Mouse (Mus musculus): ENCODE data around the gene Tmem262. TPM values are rescaled to one million over a fixed set of nuclear protein-coding genes. Genes with fewer than 3 reads are reported as not detected.

Tmem262 gene
- polyA plus RNA-seq, 1 experiment from 2014 or later = not detected

GRCm38 (mm10) chr19:6073889-6074288 is 5.9 kb upstream of the Tmem262 start:
- peaks cover 40% of the 10 kb centered on the region; the same call in 1 of the 2 replicates for H3K36me3 ChIP-seq
- no peaks in the 10 kb centered on the region for H3K9me3 ChIP-seq (replicated peaks)
- H3K27me3 ChIP-seq = no peaks in the 10 kb centered on the region
- no peak for ATAC-seq (replicated peaks; ENCODE audit: insufficient number of reproducible peaks, insufficient read depth, low FRiP score, low read depth)
- H3K4me2 ChIP-seq = no peak overlapping the region
- no peak overlapping the region for H3K4me3 ChIP-seq
- no peak overlapping the region for H3K27ac ChIP-seq
- WGBS = 85% methylated on average over 5 of the region's 5 CpGs
- H3K4me1 ChIP-seq (replicated peaks) = peaks cover 16% of the 10 kb centered on the region
- no peak overlapping the region for H3K9ac ChIP-seq

DNA sequence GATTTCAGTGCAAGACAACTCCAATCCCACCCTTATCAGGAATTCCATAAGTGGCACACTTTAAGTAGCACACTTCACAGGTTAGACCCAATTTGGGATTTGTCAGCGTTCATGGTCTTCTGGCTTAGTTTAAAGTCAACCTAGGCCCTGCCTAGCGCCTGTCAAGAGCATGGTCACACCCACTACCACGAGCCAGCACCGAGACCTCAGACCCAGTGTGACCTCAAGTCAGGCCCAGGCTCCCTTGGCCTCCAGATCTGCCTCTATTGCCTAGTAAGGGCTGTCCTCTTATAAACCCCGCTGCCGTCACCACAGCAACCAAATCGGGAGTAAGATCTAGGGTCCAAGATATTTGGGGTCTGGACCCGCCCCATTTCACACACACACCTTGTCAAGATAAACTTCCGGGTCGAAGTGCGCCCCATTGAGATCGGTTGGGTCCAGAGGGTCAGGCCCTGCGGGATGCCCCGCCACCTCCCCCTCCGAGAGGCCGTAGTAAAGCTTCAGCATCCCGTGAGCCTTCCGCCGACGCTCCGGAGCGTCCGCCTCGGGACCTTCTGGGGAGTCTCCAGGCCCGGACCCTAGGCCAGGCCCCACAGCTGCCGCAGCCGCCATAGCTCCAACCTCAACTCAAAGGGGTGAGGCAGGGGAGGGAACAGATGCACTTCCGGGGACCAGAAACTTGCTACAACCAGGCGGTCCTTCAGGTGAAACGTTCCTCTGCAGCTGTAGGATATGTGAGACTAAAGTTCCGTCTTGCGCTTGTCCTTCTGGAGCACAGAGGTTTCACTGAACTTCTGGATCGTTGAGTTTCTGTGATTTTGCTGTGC is 3.1 kb upstream of the Tmem262 start, which contains the start of gene Vps51:
Gene Vps51 (minus strand): TSS at position 668 of the 830 bp plus-strand sequence.
- peak within 1 kb of the TSS; percentile 88 for H3K27ac ChIP-seq
- H3K4me3 ChIP-seq = peak within 1 kb of the TSS; percentile 90
- peak within 1 kb of the TSS; percentile 85 for H3K9ac ChIP-seq
- 1% methylated on average over 33 of the region's 33 CpGs for WGBS
- H3K9me3 ChIP-seq (replicated peaks) = no peaks in the 10 kb centered on the region
- H3K4me1 ChIP-seq (replicated peaks) = peaks cover 16% of the 10 kb centered on the region
- peaks cover 37% of the 10 kb centered on the region for H3K36me3 ChIP-seq
- H3K27me3 ChIP-seq = no peaks in the 10 kb centered on the region
- H3K4me2 ChIP-seq = peak within 1 kb of the TSS; percentile 85
- ATAC-seq (replicated peaks; ENCODE audit: insufficient number of reproducible peaks, insufficient read depth, low FRiP score, low read depth) = peak; percentile 77

- Histone ChIP-seq H3K27ac (no peak within 1 kb of the TSS), H3K4me2 (no peak within 1 kb of the TSS), H3K36me3 (peaks cover 34% of the 10 kb centered on the region), H3K4me1 (replicated peaks) (peaks cover 27% of the 10 kb centered on the region), H3K9ac (no peak within 1 kb of the TSS), H3K9me3 (replicated peaks) (no peaks in the 10 kb centered on the region), H3K4me3 (no peak within 1 kb of the TSS), H3K27me3 (no peaks in the 10 kb centered on the region)
- WGBS = 86% methylated on average over 9 of the region's 9 CpGs
- no peak for ATAC-seq (replicated peaks; ENCODE audit: insufficient number of reproducible peaks, insufficient read depth, low FRiP score, low read depth)
Measured at GRCm38 (mm10) chr19:6082156-6082555, 2.3 kb downstream of the Tmem262 start, which contains the start of gene Gm28374. TSS of gene Gm28374 (minus strand) at chr19:6082256.

DNA sequence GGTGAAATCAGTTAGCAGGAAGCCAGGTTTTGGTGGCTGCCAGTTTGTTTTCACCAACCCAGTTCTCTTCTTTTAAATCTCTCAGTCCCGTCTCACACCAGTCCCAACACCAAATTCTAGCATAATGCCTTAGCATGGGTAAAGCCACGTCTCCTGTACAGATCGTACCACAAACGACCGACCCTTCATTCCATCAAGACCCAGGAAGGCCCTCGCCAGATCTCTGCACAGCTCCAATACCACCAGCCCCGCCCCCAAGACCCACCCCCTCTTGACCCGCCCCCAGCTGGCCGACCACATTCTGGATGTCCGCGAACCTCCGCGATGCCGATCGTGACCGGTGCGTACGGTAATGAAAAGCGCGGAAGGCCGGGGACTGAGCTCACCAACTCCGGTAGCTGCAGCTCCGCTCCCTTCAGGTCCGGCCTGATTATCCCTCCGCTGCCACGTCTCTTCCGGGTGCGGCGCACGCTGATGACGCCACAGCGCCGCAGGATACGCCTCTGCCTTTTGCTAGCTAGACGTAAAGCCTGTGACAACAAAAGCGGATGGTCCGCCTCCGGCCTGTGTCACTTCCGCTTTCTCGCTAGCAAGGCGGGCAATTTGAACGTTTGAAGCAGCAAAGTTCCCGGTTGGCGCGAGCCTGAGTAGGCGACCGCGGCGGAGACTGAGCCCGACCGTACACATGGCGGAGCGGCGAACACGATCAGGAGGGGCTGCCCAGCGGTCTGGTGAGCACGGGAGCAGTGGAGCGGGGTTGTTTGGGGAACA is 4.8 kb downstream of the Tmem262 start, which contains the start of the genes Zfpl1 and Cdca5:
Gene Zfpl1 (minus strand): TSS at position 479 of the 771 bp plus-strand sequence.
Gene Cdca5 (plus strand): TSS at position 506 of the 771 bp plus-strand sequence.
- Histone ChIP-seq H3K36me3 (peaks cover 41% of the 10 kb centered on the region), H3K4me3 (peak within 1 kb of the TSS; percentile 87), H3K9me3 (replicated peaks) (no peaks in the 10 kb centered on the region), H3K4me1 (replicated peaks) (peaks cover 23% of the 10 kb centered on the region), H3K4me2 (peak within 1 kb of the TSS; percentile 94), H3K27ac (peak within 1 kb of the TSS; percentile 66), H3K9ac (peak within 1 kb of the TSS; percentile 72), H3K27me3 (no peaks in the 10 kb centered on the region)
- WGBS = under 1% methylated on average over 58 of the region's 58 CpGs
- ATAC-seq (replicated peaks; ENCODE audit: insufficient number of reproducible peaks, insufficient read depth, low FRiP score, low read depth) = peak; percentile 88

- Histone ChIP-seq H3K27ac (peak overlapping the region; percentile 66), H3K4me1 (replicated peaks) (peaks cover 23% of the 10 kb centered on the region), H3K9me3 (replicated peaks) (no peaks in the 10 kb centered on the region), H3K36me3 (peaks cover 43% of the 10 kb centered on the region), H3K4me3 (peak overlapping the region; percentile 87), H3K9ac (peak overlapping the region; percentile 72), H3K27me3 (no peaks in the 10 kb centered on the region), H3K4me2 (peak overlapping the region; percentile 94)
- ATAC-seq (replicated peaks; ENCODE audit: insufficient number of reproducible peaks, insufficient read depth, low FRiP score, low read depth) = peak; percentile 54
- under 1% methylated on average over 17 of the region's 17 CpGs for WGBS
Measured at GRCm38 (mm10) chr19:6085417-6085879, 5.6 kb downstream of the Tmem262 start.

GRCm38 (mm10) chr19:6088841-6089240 is 9.0 kb downstream of the Tmem262 start:
- ATAC-seq (replicated peaks; ENCODE audit: insufficient number of reproducible peaks, insufficient read depth, low FRiP score, low read depth) = no peak
- Histone ChIP-seq H3K4me1 (replicated peaks) (peaks cover 18% of the 10 kb centered on the region), H3K4me2 (no peak overlapping the region), H3K27me3 (no peaks in the 10 kb centered on the region), H3K4me3 (no peak overlapping the region), H3K27ac (no peak overlapping the region), H3K36me3 (peaks cover 36% of the 10 kb centered on the region), H3K9ac (no peak overlapping the region), H3K9me3 (replicated peaks) (no peaks in the 10 kb centered on the region)
- WGBS = 93% methylated on average over 13 of the region's 13 CpGs

DNA sequence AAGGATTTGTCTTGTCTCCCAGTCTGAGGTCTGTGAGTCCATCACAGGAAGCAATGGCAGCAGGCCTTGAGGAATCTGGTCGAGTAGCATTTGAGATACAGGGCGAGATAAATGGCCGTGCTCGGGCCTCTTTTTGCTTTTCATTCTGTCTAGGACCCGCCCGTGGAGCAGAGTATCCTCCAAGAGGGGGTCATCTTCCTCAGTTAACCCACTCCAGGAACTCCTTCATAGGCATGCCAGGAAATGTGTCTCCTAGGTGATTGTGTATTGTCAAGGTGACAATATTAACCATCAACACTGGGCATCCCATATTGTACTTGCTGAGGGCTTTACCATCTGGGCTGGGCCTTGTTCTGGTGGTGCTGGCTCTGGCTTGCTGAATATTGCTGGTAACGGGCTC is 14.3 kb downstream of the Tmem262 start, which contains the start of gene AC131692.1:
Gene AC131692.1 (plus strand): TSS at position 301 of the 400 bp plus-strand sequence.
- 87% methylated on average over 7 of the region's 7 CpGs for WGBS
- no peak within 1 kb of the TSS for H3K9ac ChIP-seq
- H3K27me3 ChIP-seq = no peaks in the 10 kb centered on the region
- H3K27ac ChIP-seq = no peak within 1 kb of the TSS
- peaks cover 30% of the 10 kb centered on the region for H3K36me3 ChIP-seq
- H3K4me3 ChIP-seq = no peak within 1 kb of the TSS
- H3K4me2 ChIP-seq = no peak within 1 kb of the TSS
- no peaks in the 10 kb centered on the region for H3K9me3 ChIP-seq (replicated peaks)
- no peak for ATAC-seq (replicated peaks; ENCODE audit: insufficient number of reproducible peaks, insufficient read depth, low FRiP score, low read depth)
- H3K4me1 ChIP-seq (replicated peaks) = no peaks in the 10 kb centered on the region

GRCm38 (mm10) chr19:6097847-6098246 is 18.0 kb downstream of the Tmem262 start:
- H3K36me3 ChIP-seq = 0 out of 2 replicates have a peak, but pooled peaks cover 6% of the 10 kb centered on the region
- H3K9ac ChIP-seq = no peak overlapping the region
- H3K4me1 ChIP-seq (replicated peaks) = no peaks in the 10 kb centered on the region
- no peaks in the 10 kb centered on the region for H3K9me3 ChIP-seq (replicated peaks)
- H3K27me3 ChIP-seq = no peaks in the 10 kb centered on the region
- H3K4me3 ChIP-seq = no peak overlapping the region
- ATAC-seq (replicated peaks; ENCODE audit: insufficient number of reproducible peaks, insufficient read depth, low FRiP score, low read depth) = no peak
- no peak overlapping the region for H3K4me2 ChIP-seq
- H3K27ac ChIP-seq = no peak overlapping the region
- WGBS = 75% methylated on average over 3 of the region's 3 CpGs

DNA sequence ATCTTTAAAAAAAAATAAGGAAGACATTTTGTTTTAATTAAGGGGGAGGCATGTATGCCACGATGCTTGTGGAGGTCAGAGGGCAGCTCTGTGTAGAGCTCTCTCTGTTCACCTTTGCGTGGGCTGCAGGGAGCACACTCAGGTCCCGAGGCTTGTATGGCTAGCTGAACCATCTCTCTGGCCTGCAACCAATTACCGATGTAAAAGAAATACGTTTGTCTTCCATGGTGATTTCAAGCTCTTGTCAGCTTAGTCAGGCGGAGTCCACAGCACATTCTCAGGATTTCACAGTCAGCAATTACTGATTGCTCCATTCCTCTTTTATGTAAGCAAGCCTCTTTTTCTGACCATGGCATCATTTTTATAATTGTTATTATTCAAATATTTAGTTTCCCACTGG is 21.4 kb downstream of the Tmem262 start:
- Histone ChIP-seq H3K9me3 (replicated peaks) (no peaks in the 10 kb centered on the region), H3K4me2 (no peak overlapping the region), H3K27me3 (no peaks in the 10 kb centered on the region), H3K27ac (no peak overlapping the region), H3K4me1 (replicated peaks) (no peaks in the 10 kb centered on the region), H3K9ac (no peak overlapping the region), H3K36me3 (no peaks in the 10 kb centered on the region), H3K4me3 (no peak overlapping the region)
- WGBS = 73% methylated on average over 6 of the region's 6 CpGs
- ATAC-seq (replicated peaks; ENCODE audit: insufficient number of reproducible peaks, insufficient read depth, low FRiP score, low read depth) = no peak

DNA sequence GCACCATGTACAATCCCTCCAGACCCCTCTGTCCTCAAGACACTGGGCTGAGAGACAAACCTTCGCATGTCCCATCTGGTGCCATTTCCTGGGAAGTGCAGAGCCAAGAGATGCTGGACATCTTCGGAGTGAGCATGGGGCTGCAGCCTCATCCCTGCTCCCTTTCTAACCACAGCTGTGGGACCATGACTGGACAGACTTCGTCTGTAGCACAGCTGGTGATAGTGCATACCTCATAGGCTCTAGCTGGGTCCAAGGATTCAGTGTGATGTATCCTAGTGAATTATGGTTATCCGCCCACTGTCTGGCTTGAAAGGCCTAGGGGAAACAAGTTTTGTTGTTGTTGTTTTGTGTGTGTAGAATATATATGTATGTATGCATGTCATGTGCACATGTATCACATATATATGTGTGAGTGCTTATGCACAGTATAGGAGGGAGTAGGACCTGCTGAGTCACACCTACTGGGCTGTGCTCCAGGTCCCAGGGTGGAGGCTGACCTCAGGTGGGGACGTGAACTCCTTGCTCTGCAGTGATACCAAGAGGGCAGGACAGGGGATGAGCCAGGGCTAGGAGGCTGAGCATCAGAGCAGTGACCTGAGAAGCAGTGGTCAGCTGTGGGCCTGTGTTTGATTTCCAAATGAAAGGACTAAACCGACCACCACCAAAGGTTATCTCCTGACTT is 22.5 kb downstream of the Tmem262 start:
- Histone ChIP-seq H3K36me3 (no peaks in the 10 kb centered on the region), H3K27me3 (no peaks in the 10 kb centered on the region), H3K9me3 (replicated peaks) (no peaks in the 10 kb centered on the region), H3K4me1 (replicated peaks) (no peaks in the 10 kb centered on the region), H3K9ac (no peak overlapping the region), H3K4me2 (no peak overlapping the region), H3K4me3 (no peak overlapping the region), H3K27ac (no peak overlapping the region)
- ATAC-seq (replicated peaks; ENCODE audit: insufficient number of reproducible peaks, insufficient read depth, low FRiP score, low read depth) = no peak
- 70% methylated on average over 6 of the region's 6 CpGs for WGBS

DNA sequence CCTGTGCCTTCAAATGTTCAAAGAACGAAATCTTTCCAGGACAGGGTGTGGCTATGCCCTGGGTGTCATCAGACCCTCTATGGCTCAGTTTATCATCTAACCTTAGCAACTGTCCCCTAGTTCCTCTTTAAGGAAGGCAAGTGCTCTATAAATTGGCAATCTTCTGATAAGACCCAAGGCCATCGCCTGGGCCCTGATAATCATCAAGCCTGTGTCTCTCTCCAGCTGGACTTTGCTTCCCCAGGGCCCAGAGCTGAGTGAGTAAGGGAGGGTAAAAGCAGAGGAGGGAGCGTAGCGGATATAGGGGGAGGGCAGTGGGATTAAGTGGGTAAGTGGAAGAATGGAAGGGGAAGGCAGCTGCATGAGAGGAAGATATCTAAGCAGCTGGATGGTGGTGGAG is 24.6 kb downstream of the Tmem262 start:
- Histone ChIP-seq H3K27ac (no peak overlapping the region), H3K4me3 (no peak overlapping the region), H3K4me2 (no peak overlapping the region), H3K4me1 (replicated peaks) (no peaks in the 10 kb centered on the region), H3K36me3 (no peaks in the 10 kb centered on the region), H3K27me3 (no peaks in the 10 kb centered on the region), H3K9ac (no peak overlapping the region), H3K9me3 (replicated peaks) (no peaks in the 10 kb centered on the region)
- no peak for ATAC-seq (replicated peaks; ENCODE audit: insufficient number of reproducible peaks, insufficient read depth, low FRiP score, low read depth)
- 52% methylated on average over 4 of the region's 4 CpGs for WGBS

Data from heart, embryonic 15.5 days (tissue).